In genomic region chr1:36558031-36558993, GRCm38 (mm10) we compare ENCODE assay signal across 8 mouse cellular contexts. TPM values are rescaled to one million over a fixed set of nuclear protein-coding genes. Genes with fewer than 3 reads are reported as not detected.
A peak's percentile ranks its signal among the peaks of the same experiment; 100 is the strongest.
DNase-seq lines count a peak whose midpoint lies in the region; ATAC-seq and TF ChIP-seq lines count a peak whose summit lies in the region.

Gene Sema4c (minus strand): TSS chr1:36558349.

- peak; percentile 54 for TF ChIP-seq POLR2A in myocyte (IDR thresholded peaks at IDR 0.05; ENCODE audit: insufficient read length, low read depth)
- peak; percentile 42; the same call in 1 of the 2 replicates for TF ChIP-seq POLR2A in testis, adult 2 months (IDR thresholded peaks at IDR 0.05; ENCODE audit: control insufficient read depth, low read depth, low read length)

- H3K4me3 ChIP-seq in limb, embryonic 15.5 days: peak within 1 kb of the TSS; percentile 94
- H3K4me3 ChIP-seq in myocyte: peak within 1 kb of the TSS; percentile 99
- peak within 1 kb of the TSS; percentile 89 for H3K4me3 ChIP-seq in testis, adult 2 months (ENCODE audit: control insufficient read depth, low read depth, low read length)

- H3K4me2 ChIP-seq in limb, embryonic 15.5 days: peak within 1 kb of the TSS; percentile 82
- H3K4me2 ChIP-seq in myocyte (ENCODE audit: low read depth): peak within 1 kb of the TSS; percentile 98

- peak within 1 kb of the TSS; percentile 87 for H3K9ac ChIP-seq in limb, embryonic 15.5 days

- DNase-seq in layer of hippocampus, adult 11-12 months (ENCODE audit: low spot score): peak; percentile 74
- no peak for DNase-seq in layer of hippocampus, adult 9-10 months (ENCODE audit: low spot score)
- DNase-seq in embryo, embryonic 11 days: peak; percentile 93
- DNase-seq in heart, adult 18-20 months: peak; percentile 84
- DNase-seq in kidney, adult 9 months: peak; percentile 53

- H3K27ac ChIP-seq in limb, embryonic 15.5 days: peak within 1 kb of the TSS; percentile 99
- peak within 1 kb of the TSS; percentile 75 for H3K27ac ChIP-seq in testis, adult 2 months (ENCODE audit: control insufficient read depth, insufficient read depth, low read depth, low read length)

- no peak for TF ChIP-seq CTCF in testis, adult 2 months (IDR thresholded peaks at IDR 0.05; ENCODE audit: control insufficient read depth, insufficient read depth, insufficient replicate concordance, low read depth, low read length)

- peak within 1 kb of the TSS; percentile 66 for H3ac ChIP-seq in myocyte (ENCODE audit: control insufficient read depth, insufficient read length)

- H3K79me2 ChIP-seq in myocyte (ENCODE audit: control insufficient read depth, insufficient read depth): peaks cover 41% of the 10 kb centered on the region

- no peaks in the 10 kb centered on the region for H3K27me3 ChIP-seq in limb, embryonic 15.5 days
- no peaks in the 10 kb centered on the region for H3K27me3 ChIP-seq in myocyte (ENCODE audit: control insufficient read depth, insufficient read depth, insufficient read length)
- no peaks in the 10 kb centered on the region; the same call in 1 of the 2 replicates for H3K27me3 ChIP-seq in testis, adult 2 months (ENCODE audit: control insufficient read depth, insufficient read depth, low read length)

- H3K9me3 ChIP-seq in limb, embryonic 15.5 days: no peaks in the 10 kb centered on the region

- ATAC-seq in limb, embryonic 15.5 days (ENCODE audit: insufficient number of reproducible peaks, low FRiP score, low TSS enrichment, low read depth): peak; percentile 59

- peaks cover 53% of the 10 kb centered on the region for H3K4me1 ChIP-seq in limb, embryonic 15.5 days
- peaks cover 39% of the 10 kb centered on the region for H3K4me1 ChIP-seq in testis, adult 2 months (ENCODE audit: control insufficient read depth, insufficient read depth, low read length)

- H3K36me3 ChIP-seq in limb, embryonic 15.5 days: peaks cover 22% of the 10 kb centered on the region
- H3K36me3 ChIP-seq in myocyte (ENCODE audit: control insufficient read depth, insufficient read depth): peaks cover 15% of the 10 kb centered on the region
- no peaks in the 10 kb centered on the region; the same call in 1 of the 2 replicates for H3K36me3 ChIP-seq in testis, adult 2 months (ENCODE audit: control insufficient read depth, insufficient read depth, low read length)

- WGBS in limb, embryonic 15.5 days: under 1% methylated on average over 64 of the region's 69 CpGs

TF ChIP-seq in myocyte, 11 proteins besides CTCF, POLR2A, EP300 and RAD21:
- TF ChIP-seq MAX (IDR thresholded peaks at IDR 0.05; ENCODE audit: low read depth) (no peak), POLR2AphosphoS2 (IDR thresholded peaks at IDR 0.05; ENCODE audit: insufficient read length, low read depth) (peak; percentile 53), MYOD1 (IDR thresholded peaks at IDR 0.05; ENCODE audit: control insufficient read depth in 1 of 3, insufficient read length in 2 of 3, low read depth in 2 of 3) (no peak), MYOG (IDR thresholded peaks at IDR 0.05; ENCODE audit: control insufficient read depth in 1 of 3, insufficient read depth in 1 of 3, insufficient read length in 2 of 3, low read depth in 2 of 3) (peak in 1 of 3 experiments; percentile 37)

RNA-seq across cellular contexts. Expression of gene Sema4c, which starts in this region (rescaled TPM):
- total RNA-seq in heart, adult 18-20 months (2021): 10 to 100 TPM in 1 of 2 experiments, 1 to 10 TPM in 1; 9.2 to 10.4 TPM
- polyA plus RNA-seq in limb, embryonic 15.5 days (2015; fragmentation: Nextera tagmentation; extraction: Ambion mirVana): 15.4 and 18.1 TPM in 2 replicates
- 30.7 TPM for polyA plus RNA-seq in myocyte (2012; fragmentation: generic; extraction: Trizol)
- polyA plus RNA-seq in testis, adult 2 months (2012; rRNA removed): 14.6 and 15.8 TPM in 2 replicates
